Mouse (Mus musculus) kidney, embryonic 15.5 days (tissue): Measurements from ENCODE around the gene Zbtb18. TPM values are rescaled to one million over a fixed set of nuclear protein-coding genes. Genes with fewer than 3 reads are reported as not detected.
"Not testable (repeated sequence)": the region's sequence is repeated elsewhere in the genome, so short reads cannot be mapped to it uniquely, and the experiment has no call there.

Experiments used
- ATAC-seq: fragments of 200-750 bp; cut with Nextera tagmentation; replicated peaks from 2 replicates; pipeline ENCODE4 v1.8.0; 2017; ENCODE audit warnings: moderate TSS enrichment; ENCODE audit not compliant: low FRiP score
- H3K27ac ChIP-seq: fragments of 300-500 bp; sonication (generic); 2 replicates; pipeline ENCODE4 v1.5.1; 2015; ENCODE audit warnings: mild to moderate bottlenecking, inconsistent platforms
- H3K27me3 ChIP-seq: fragments of 300-500 bp; sonication (generic); 2 replicates; pipeline ENCODE4 v1.6.1; 2015; ENCODE audit warnings: inconsistent platforms
- H3K36me3 ChIP-seq: fragments of 300-500 bp; sonication (generic); 2 replicates; pipeline ENCODE4 v1.6.1; 2015; ENCODE audit warnings: inconsistent platforms
- H3K4me1 ChIP-seq: fragments of 300-500 bp; sonication (generic); 2 replicates; pipeline ENCODE4 v1.6.1; 2015; ENCODE audit warnings: inconsistent platforms
- H3K4me2 ChIP-seq: fragments of 300-500 bp; sonication (generic); 2 replicates; pipeline ENCODE4 v1.6.1; 2015; ENCODE audit warnings: moderate library complexity, mild to moderate bottlenecking, inconsistent platforms
- H3K4me3 ChIP-seq: fragments of 300-500 bp; sonication (generic); replicated peaks from 2 replicates; pipeline ENCODE4 v1.5.1; 2015; ENCODE audit warnings: mild to moderate bottlenecking, inconsistent platforms
- H3K9ac ChIP-seq: fragments of 300-500 bp; sonication (generic); 2 replicates; pipeline ENCODE4 v1.6.1; 2015; ENCODE audit warnings: mild to moderate bottlenecking, inconsistent platforms
- H3K9me3 ChIP-seq: fragments of 300-500 bp; sonication (generic); replicated peaks from 2 replicates; pipeline ENCODE4 v1.6.1; 2016; ENCODE audit warnings: inconsistent platforms
- WGBS: fragments of 180-500 bp; shearing (Covaris S2); methylation state at CpG from one replicate; pipeline ENCODE4 v1.1.7; 2015; ENCODE audit warnings: mixed read lengths; 5-methylcytosine and 5-hydroxymethylcytosine counted together
- polyA plus RNA-seq: library from polyadenylated mRNA; unstranded; fragments of >200 nt; fragmentation: Nextera tagmentation; extraction: Ambion mirVana; gene quantifications from 2 replicates; pipeline ENCODE4 v1.2.1, GENCODE M21; 2015

Zbtb18 gene
- polyA plus RNA-seq, 1 experiment from 2014 or later = 1.9 TPM

DNA sequence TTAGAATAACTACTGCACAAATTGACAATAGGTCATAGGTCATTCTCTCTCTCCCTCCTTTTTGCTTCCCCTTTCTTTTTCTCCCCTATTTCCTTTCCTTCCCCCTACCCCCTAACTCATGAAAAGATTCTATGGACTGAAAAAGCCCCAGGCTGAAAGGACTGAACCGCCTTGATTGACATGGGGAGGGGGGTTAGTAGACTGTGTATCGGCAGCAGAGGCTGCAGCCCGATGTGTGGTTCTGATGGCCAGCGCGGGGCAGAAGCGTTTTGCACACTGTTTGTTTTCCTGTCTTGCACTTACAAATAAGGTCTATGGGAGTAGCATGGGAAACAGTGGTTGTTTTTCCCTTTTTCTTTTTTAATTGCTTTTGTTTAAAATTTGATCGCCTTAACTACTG lies 7.7 kb downstream of the Zbtb18 start:
- peaks cover 26% of the 10 kb centered on the region for H3K36me3 ChIP-seq
- H3K4me1 ChIP-seq = peaks cover 37% of the 10 kb centered on the region
- ATAC-seq, H3K9me3 ChIP-seq, H3K27ac ChIP-seq, H3K27me3 ChIP-seq, H3K9ac ChIP-seq, H3K4me2 ChIP-seq, H3K4me3 ChIP-seq: not testable (repeated sequence)
- WGBS = 77% methylated on average over 7 of the region's 7 CpGs

DNA sequence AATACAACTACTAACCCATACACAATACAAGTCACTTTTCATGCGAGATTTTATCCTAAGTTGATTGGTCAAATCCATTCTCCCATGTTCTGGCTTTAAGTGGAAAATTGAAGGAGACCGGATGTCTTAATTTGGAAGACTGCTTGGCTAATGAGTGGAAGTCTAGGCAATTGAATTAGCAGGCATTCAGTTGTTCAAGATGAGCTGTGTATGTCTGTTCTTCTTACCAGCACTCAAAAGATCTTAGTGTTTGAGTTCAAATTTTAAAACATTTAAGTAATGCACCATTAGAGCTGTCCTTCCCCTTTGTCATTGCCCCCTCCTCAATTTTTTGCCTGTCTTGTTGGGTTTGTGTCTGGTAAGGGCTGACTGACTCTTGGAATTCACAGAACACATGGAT lies 8.9 kb downstream of the Zbtb18 start:
- Histone ChIP-seq H3K4me1 (peaks cover 31% of the 10 kb centered on the region), H3K27ac (no peak overlapping the region), H3K36me3 (peaks cover 26% of the 10 kb centered on the region), H3K4me3 (no peak overlapping the region), H3K9ac (no peak overlapping the region), H3K27me3 (no peaks in the 10 kb centered on the region), H3K4me2 (no peak overlapping the region), H3K9me3 (no peaks in the 10 kb centered on the region)
- 92% methylated on average over 2 of the region's 2 CpGs for WGBS
- no peak for ATAC-seq

DNA sequence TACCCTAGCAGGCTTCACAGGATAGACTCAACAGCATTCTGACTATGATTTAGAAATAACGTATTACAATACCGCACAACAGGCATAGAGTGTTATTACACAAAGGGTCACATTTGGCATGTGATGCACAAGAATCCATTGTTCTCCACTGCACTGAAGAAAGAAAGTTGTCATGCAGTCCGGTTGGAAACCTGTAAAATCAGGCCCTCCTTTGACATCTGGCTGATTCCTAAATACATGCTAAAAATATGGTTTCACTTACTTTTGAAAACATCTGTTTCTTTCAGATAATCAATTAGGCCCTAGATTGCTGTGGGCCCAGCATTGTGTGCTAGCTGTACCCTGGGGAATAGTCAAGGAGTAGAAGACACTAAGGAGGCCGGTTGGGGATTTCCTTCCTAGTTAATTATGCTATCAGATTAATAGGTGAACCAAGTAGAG lies 9.9 kb downstream of the Zbtb18 start:
- no peak overlapping the region for H3K4me2 ChIP-seq
- H3K9me3 ChIP-seq = no peaks in the 10 kb centered on the region
- H3K4me1 ChIP-seq = peaks cover 24% of the 10 kb centered on the region
- H3K4me3 ChIP-seq = no peak overlapping the region
- peaks cover 25% of the 10 kb centered on the region for H3K36me3 ChIP-seq
- WGBS = 68% methylated on average over 4 of the region's 4 CpGs
- no peaks in the 10 kb centered on the region for H3K27me3 ChIP-seq
- H3K27ac ChIP-seq = no peak overlapping the region
- no peak overlapping the region for H3K9ac ChIP-seq
- no peak for ATAC-seq

DNA sequence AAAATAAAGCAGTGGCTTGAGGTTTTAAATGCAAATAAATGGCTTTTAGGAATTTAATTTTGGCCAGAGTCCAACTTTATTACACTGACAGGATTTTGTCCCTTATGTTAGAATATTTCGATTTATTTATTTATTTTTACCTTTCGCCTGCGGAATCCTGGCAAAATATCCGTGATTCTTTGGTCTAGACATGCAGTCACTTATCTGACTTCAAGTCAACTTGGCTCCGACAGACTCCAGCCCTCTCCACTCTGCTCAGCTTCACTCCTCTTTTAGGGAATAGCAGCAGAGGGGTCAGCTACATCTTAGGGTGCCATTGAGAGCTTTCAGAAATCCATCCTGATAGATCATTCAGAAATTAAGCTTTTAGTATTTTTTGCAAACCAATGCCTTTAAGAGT lies 10.8 kb downstream of the Zbtb18 start:
- Histone ChIP-seq H3K4me2 (no peak overlapping the region), H3K4me3 (no peak overlapping the region), H3K36me3 (peaks cover 16% of the 10 kb centered on the region), H3K9ac (no peak overlapping the region), H3K4me1 (peaks cover 16% of the 10 kb centered on the region; the same call in 1 of the 2 replicates), H3K9me3 (no peaks in the 10 kb centered on the region), H3K27ac (no peak overlapping the region), H3K27me3 (no peaks in the 10 kb centered on the region)
- 75% methylated on average over 5 of the region's 5 CpGs for WGBS
- no peak for ATAC-seq

DNA sequence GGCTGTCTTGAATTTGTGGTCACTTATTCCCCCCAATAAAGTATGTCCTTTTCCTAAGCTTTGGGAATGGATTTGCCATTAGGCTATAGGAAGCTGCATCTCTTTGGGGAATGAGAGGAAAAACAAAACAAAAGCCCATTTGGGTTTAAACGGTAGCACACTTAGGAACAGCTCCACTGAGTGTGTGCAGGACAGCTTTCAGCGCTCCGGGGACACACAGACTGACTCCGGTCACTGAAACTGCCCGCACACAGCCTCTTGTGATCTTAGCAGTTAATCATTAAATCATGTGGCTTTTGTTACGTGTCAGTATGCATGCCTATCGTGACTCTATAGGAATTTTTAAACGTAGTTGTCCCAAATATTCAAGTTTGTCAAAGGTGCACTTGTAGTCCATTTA lies 11.7 kb downstream of the Zbtb18 start:
- Histone ChIP-seq H3K4me2 (peak overlapping the region; percentile 23), H3K9ac (no peak overlapping the region), H3K9me3 (no peaks in the 10 kb centered on the region), H3K4me1 (peaks cover 13% of the 10 kb centered on the region; the same call in 1 of the 2 replicates), H3K4me3 (no peak overlapping the region), H3K27me3 (no peaks in the 10 kb centered on the region), H3K27ac (no peak overlapping the region), H3K36me3 (peaks cover 9% of the 10 kb centered on the region)
- ATAC-seq = 0 out of 2 replicates have a peak, but pooled peaks have one; percentile 66
- WGBS = 21% methylated on average over 8 of the region's 8 CpGs

DNA sequence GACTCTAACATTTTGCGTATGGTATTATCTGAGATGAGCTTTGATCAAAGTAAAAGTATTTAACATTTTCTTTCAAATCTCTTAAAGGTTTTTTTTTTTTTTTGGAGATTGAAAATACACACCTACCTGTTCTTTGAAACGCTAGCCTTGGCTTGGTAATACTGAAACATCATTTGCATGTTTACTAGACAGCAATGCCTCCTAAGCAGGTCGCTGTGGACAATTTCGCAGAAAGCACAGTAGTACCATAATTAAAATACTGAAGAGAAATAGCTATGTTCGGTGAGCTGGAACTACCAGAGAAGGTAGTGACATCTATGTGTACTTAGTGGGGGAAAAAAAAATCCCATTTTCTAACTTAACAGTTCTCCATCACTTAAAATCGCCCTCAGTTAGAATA lies 12.3 kb downstream of the Zbtb18 start:
- Histone ChIP-seq H3K4me2 (no peak overlapping the region), H3K4me3 (no peak overlapping the region), H3K9ac (no peak overlapping the region), H3K36me3 (0 out of 2 replicates have a peak, but pooled peaks cover 5% of the 10 kb centered on the region), H3K27me3 (no peaks in the 10 kb centered on the region), H3K4me1 (peaks cover 13% of the 10 kb centered on the region; the same call in 1 of the 2 replicates), H3K9me3 (no peaks in the 10 kb centered on the region), H3K27ac (no peak overlapping the region)
- 73% methylated on average over 6 of the region's 6 CpGs for WGBS
- no peak for ATAC-seq

DNA sequence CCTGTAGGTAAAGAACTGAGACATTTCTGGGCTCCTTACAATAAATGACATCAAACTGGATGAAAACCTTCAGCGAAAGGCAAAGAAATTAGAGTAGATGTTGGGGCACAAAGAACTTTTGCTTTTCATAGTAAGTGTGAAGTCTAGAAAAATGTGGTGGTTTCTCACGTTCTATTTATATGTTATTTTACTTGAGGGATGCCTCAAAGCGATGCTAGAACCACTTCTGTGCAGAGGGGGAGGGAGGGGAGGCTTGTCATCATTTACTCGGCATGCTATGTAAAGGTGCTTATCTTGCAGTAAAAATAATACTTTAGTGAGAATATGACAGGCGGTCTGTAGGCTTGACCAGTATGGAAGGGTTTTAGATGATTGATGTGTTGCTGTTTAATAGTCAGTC lies 13.3 kb downstream of the Zbtb18 start:
- H3K9ac ChIP-seq = no peak overlapping the region
- 0 out of 2 replicates have a peak, but pooled peaks cover 5% of the 10 kb centered on the region for H3K36me3 ChIP-seq
- H3K27ac ChIP-seq = no peak overlapping the region
- ATAC-seq = no peak
- H3K9me3 ChIP-seq = no peaks in the 10 kb centered on the region
- H3K4me1 ChIP-seq = peaks cover 14% of the 10 kb centered on the region; the same call in 1 of the 2 replicates
- WGBS = 83% methylated on average over 5 of the region's 5 CpGs
- no peak overlapping the region for H3K4me3 ChIP-seq
- no peak overlapping the region for H3K4me2 ChIP-seq
- no peaks in the 10 kb centered on the region for H3K27me3 ChIP-seq

DNA sequence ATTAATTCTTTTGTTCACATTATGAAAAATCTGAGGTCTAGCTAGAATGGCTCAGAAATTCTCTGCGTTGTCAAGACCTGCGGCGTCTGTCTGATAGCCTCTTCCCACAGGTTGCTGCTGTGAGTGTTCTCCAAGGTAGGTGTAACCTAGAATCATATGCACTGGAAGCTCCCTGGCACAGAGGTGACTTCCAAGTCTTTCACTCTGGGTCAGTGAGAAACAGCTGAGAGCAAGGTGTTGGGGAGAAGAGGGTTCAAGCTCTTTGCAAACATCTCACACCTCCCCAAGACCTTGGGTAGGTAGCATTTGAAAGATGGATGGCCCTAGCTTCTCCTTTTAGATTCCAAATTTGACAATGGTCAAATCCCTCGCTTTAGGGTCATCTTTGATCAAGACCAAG lies 14.1 kb downstream of the Zbtb18 start:
- Histone ChIP-seq H3K4me3 (no peak overlapping the region), H3K4me1 (peaks cover 18% of the 10 kb centered on the region; the same call in 1 of the 2 replicates), H3K27me3 (no peaks in the 10 kb centered on the region), H3K4me2 (no peak overlapping the region), H3K9ac (no peak overlapping the region), H3K36me3 (no peaks in the 10 kb centered on the region), H3K27ac (no peak overlapping the region), H3K9me3 (no peaks in the 10 kb centered on the region)
- ATAC-seq = no peak
- 89% methylated on average over 4 of the region's 4 CpGs for WGBS

DNA sequence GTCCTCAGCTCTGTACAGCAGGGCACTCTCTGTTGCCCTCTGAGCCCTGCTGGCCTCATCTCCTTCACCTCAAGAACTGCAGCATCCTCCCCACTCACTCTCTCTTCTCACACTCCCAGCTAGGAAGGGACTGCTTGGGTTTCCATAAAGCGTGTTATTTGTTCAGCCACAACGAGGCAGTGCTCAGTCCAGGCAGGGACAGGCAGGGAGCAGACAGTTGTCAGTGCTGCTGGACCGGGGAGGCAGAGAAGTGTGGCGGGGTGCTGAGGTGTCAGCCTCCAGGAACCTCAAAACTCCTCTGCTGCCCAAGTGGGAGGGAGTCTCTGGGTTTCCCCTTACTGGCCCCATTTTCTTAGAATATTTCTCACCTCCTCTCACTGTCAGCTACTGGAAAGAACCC lies 14.6 kb downstream of the Zbtb18 start:
- WGBS = 46% methylated on average over 4 of the region's 4 CpGs
- ATAC-seq = no peak
- H3K4me2 ChIP-seq = no peak overlapping the region

DNA sequence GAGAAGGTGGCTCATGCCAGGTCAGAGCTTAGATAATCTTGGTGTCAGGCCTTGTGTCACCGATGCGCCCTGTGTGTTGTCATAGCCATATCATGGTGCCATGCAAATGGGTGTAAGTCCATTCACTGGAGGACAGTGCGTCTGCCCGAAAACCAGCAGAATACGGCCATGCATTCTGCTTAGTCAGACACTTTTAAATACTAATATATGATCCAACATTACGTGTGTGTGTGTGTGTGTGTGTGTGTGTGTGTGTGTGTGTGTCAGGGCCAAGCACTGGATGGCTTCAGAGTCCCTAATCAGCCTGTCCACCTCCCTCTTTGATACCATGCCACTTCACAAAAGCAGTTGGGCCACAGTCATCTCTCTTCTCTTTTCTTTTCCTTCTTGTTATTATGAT lies 15.8 kb downstream of the Zbtb18 start:
- peaks cover 14% of the 10 kb centered on the region; the same call in 1 of the 2 replicates for H3K4me1 ChIP-seq
- 93% methylated on average over 6 of the region's 6 CpGs for WGBS
- H3K27me3 ChIP-seq = no peaks in the 10 kb centered on the region
- H3K9ac ChIP-seq = no peak overlapping the region
- H3K4me2 ChIP-seq = no peak overlapping the region
- ATAC-seq = no peak
- H3K36me3 ChIP-seq = no peaks in the 10 kb centered on the region
- H3K27ac ChIP-seq = no peak overlapping the region
- H3K9me3 ChIP-seq = no peaks in the 10 kb centered on the region
- H3K4me3 ChIP-seq = no peak overlapping the region

More for the DNA sequence above, 14.6 kb downstream of the Zbtb18 start:
- H3K4me3 ChIP-seq = no peak overlapping the region
- H3K27me3 ChIP-seq = no peaks in the 10 kb centered on the region
- H3K9me3 ChIP-seq = no peaks in the 10 kb centered on the region
- H3K4me1 ChIP-seq = peaks cover 16% of the 10 kb centered on the region; the same call in 1 of the 2 replicates
- H3K27ac ChIP-seq = no peak overlapping the region
- H3K36me3 ChIP-seq = no peaks in the 10 kb centered on the region
- H3K9ac ChIP-seq = no peak overlapping the region

DNA sequence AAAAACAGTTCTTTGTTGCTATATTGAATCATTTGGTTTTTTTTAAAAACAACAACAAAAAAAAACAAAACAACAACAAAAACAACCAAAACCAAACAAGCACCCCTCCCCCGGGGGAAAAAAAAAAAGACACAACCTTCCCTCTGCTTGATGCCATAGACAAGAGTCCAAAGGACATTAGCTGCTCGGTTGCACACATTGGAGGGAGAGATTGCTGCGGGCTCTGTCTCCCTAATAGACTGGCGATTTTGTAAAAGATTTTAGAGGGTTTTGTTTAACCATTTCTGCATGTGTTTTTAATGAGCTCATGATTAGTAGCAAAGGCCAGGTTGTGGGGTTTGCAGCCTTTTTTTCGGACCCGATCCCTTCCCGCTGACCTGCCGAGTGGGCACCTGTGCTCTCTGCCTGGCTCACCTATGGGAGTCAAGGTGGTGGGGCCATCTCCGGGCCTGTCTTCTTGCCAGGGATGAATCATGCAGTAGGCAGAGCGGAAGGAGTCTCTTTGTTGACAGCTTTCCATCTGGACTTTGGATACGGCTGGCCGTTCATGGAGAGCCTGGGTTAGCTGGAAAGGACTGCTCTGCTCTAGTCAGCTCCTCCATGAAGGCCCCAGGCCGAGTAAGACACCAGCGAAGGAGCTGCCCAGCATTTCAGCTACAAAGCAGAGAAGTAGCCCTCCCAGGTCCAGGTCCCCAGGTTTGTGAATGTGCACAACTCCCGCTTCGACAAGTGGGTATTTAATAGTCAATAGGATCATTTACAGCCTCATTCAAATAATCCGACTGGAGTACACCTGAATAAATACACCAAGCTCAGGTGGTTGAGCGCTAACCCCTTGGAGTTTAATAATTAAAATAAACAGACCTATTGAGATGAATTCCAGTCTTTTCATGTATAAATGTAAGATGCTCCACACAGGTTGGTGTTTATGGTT lies 16.6 kb downstream of the Zbtb18 start:
- Histone ChIP-seq H3K36me3 (no peaks in the 10 kb centered on the region), H3K27ac (peak overlapping the region; percentile 24; the same call in 1 of the 2 replicates), H3K9ac (no peak overlapping the region), H3K4me2 (no peak overlapping the region), H3K4me1 (peaks cover 6% of the 10 kb centered on the region; the same call in 1 of the 2 replicates), H3K4me3 (no peak overlapping the region), H3K9me3 (no peaks in the 10 kb centered on the region), H3K27me3 (no peaks in the 10 kb centered on the region)
- WGBS = 76% methylated on average over 18 of the region's 18 CpGs
- ATAC-seq = peak; percentile 67; the same call in 1 of the 2 replicates

DNA sequence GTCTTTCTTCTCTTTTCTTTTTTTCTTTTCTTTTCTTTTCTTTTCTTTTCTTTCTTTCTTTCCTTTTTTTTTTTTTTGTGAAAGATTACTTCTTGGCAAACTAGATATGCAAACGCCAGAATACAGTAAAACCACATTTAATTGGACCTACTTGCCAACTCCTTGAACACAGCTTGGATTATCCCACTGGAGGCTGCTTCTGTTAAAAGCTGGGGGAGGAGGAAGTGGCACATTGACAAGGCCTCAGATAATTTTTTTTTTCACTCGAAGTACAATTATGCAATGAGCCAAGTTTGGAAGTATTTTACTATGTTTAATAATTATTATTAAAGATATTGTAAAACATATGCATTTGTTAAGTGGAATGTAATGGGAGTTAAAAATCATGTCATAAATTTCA lies 17.4 kb downstream of the Zbtb18 start:
- H3K36me3 ChIP-seq = no peaks in the 10 kb centered on the region
- H3K4me3 ChIP-seq = no peak overlapping the region
- H3K27me3 ChIP-seq = no peaks in the 10 kb centered on the region
- no peaks in the 10 kb centered on the region for H3K9me3 ChIP-seq
- no peak overlapping the region for H3K27ac ChIP-seq
- H3K9ac ChIP-seq = no peak overlapping the region
- 72% methylated on average over 2 of the region's 2 CpGs for WGBS
- H3K4me2 ChIP-seq = no peak overlapping the region
- no peak for ATAC-seq
- H3K4me1 ChIP-seq = peaks cover 4% of the 10 kb centered on the region; the same call in 1 of the 2 replicates
